Mouse (Mus musculus): ENCODE results near the gene Tbc1d2b. TPM values are rescaled to one million over a fixed set of nuclear protein-coding genes. Genes with fewer than 3 reads are reported as not detected.

The Tbc1d2b gene
- polyA plus RNA-seq, 1 experiment, result 45.5 TPM

- Histone ChIP-seq H3K4me1 (ENCODE audit: control insufficient read depth, insufficient read depth, low read length) (no peaks in the 10 kb centered on the region), H3K4me3 (ENCODE audit: insufficient read depth, low read length) (no peak overlapping the region), H3K27ac (ENCODE audit: insufficient read depth, low read length) (no peak overlapping the region)
- TF ChIP-seq POLR2A (IDR thresholded peaks at IDR 0.05; ENCODE audit: low read depth, low read length) (no peak), CTCF (IDR thresholded peaks at IDR 0.05; ENCODE audit: borderline replicate concordance, insufficient read depth, low read length) (no peak)
Measured at GRCm38 (mm10) chr9:90166615-90167014, 104.0 kb downstream of the Tbc1d2b start.

- H3K4me1 ChIP-seq (ENCODE audit: control insufficient read depth, insufficient read depth, low read length), result no peaks in the 10 kb centered on the region
- no peak overlapping the region for H3K4me3 ChIP-seq (ENCODE audit: insufficient read depth, low read length)
Measured at GRCm38 (mm10) chr9:90165590-90165989, 105.0 kb downstream of the Tbc1d2b start.

GRCm38 (mm10) chr9:90164670-90165453 lies 105.7 kb downstream of the Tbc1d2b start:
- Histone ChIP-seq H3K4me1 (ENCODE audit: control insufficient read depth, insufficient read depth, low read length) (no peaks in the 10 kb centered on the region), H3K27ac (ENCODE audit: insufficient read depth, low read length) (no peak overlapping the region), H3K4me3 (ENCODE audit: insufficient read depth, low read length) (no peak overlapping the region; the same call in 1 of the 2 replicates)
- TF ChIP-seq CTCF (IDR thresholded peaks at IDR 0.05; ENCODE audit: borderline replicate concordance, insufficient read depth, low read length) (no peak), POLR2A (IDR thresholded peaks at IDR 0.05; ENCODE audit: low read depth, low read length) (no peak)

More at GRCm38 (mm10) chr9:90165590-90165989, 105.0 kb downstream of the Tbc1d2b start:
- H3K27ac ChIP-seq (ENCODE audit: insufficient read depth, low read length), result no peak overlapping the region
- no peak for TF ChIP-seq POLR2A (IDR thresholded peaks at IDR 0.05; ENCODE audit: low read depth, low read length)
- no peak for TF ChIP-seq CTCF (IDR thresholded peaks at IDR 0.05; ENCODE audit: borderline replicate concordance, insufficient read depth, low read length)

- H3K4me3 ChIP-seq (ENCODE audit: insufficient read depth, low read length), result peak overlapping the region; percentile 56
- no peaks in the 10 kb centered on the region for H3K4me1 ChIP-seq (ENCODE audit: control insufficient read depth, insufficient read depth, low read length)
- H3K27ac ChIP-seq (ENCODE audit: insufficient read depth, low read length), result no peak overlapping the region
- TF ChIP-seq CTCF (IDR thresholded peaks at IDR 0.05; ENCODE audit: borderline replicate concordance, insufficient read depth, low read length) (no peak), POLR2A (IDR thresholded peaks at IDR 0.05; ENCODE audit: low read depth, low read length) (no peak)
Measured at GRCm38 (mm10) chr9:90163749-90164095, 106.9 kb downstream of the Tbc1d2b start.

- peak within 1 kb of the TSS; percentile 56 for H3K4me3 ChIP-seq (ENCODE audit: insufficient read depth, low read length)
- no peak for TF ChIP-seq POLR2A (IDR thresholded peaks at IDR 0.05; ENCODE audit: low read depth, low read length)
- TF ChIP-seq CTCF (IDR thresholded peaks at IDR 0.05; ENCODE audit: borderline replicate concordance, insufficient read depth, low read length), result no peak
- no peak within 1 kb of the TSS for H3K27ac ChIP-seq (ENCODE audit: insufficient read depth, low read length)
- no peaks in the 10 kb centered on the region for H3K4me1 ChIP-seq (ENCODE audit: control insufficient read depth, insufficient read depth, low read length)
Measured at GRCm38 (mm10) chr9:90162926-90163748, 107.5 kb downstream of the Tbc1d2b start, which contains the start of gene Adamts7. Gene Adamts7, plus strand, starts transcription at chr9:90163069.

GRCm38 (mm10) chr9:90162243-90162925 lies 108.2 kb downstream of the Tbc1d2b start:
- no peak overlapping the region for H3K27ac ChIP-seq (ENCODE audit: insufficient read depth, low read length)
- no peaks in the 10 kb centered on the region for H3K4me1 ChIP-seq (ENCODE audit: control insufficient read depth, insufficient read depth, low read length)
- TF ChIP-seq POLR2A (IDR thresholded peaks at IDR 0.05; ENCODE audit: low read depth, low read length) (no peak; the same call in 1 of the 2 replicates), CTCF (IDR thresholded peaks at IDR 0.05; ENCODE audit: borderline replicate concordance, insufficient read depth, low read length) (peak; percentile 26; the same call in 1 of the 2 replicates)
- peak overlapping the region; percentile 32 for H3K4me3 ChIP-seq (ENCODE audit: insufficient read depth, low read length)

Other genes with a start within 250 kb of the Tbc1d2b start
- 36.1 and 53.7 TPM in 2 replicates for gene Ctsh, start 216.7 kb downstream of the Tbc1d2b start, polyA plus RNA-seq (2011; ENCODE audit: insufficient read length, low read depth, missing spikeins)
- gene Morf4l1, start 156.0 kb downstream of the Tbc1d2b start, polyA plus RNA-seq (2011; ENCODE audit: insufficient read length, low read depth, missing spikeins), result 546 and 660 TPM in 2 replicates
- gene Adamts7, start 107.7 kb downstream of the Tbc1d2b start, polyA plus RNA-seq (2011; ENCODE audit: insufficient read length, low read depth, missing spikeins), result 6.3 and 6.5 TPM in 2 replicates